Mouse (Mus musculus) heart, adult 2 months (tissue): ENCODE data around the gene Catsperz. TPM values are rescaled to one million over a fixed set of nuclear protein-coding genes. Genes with fewer than 3 reads are reported as not detected.
"Not testable (repeated sequence)": the region's sequence is repeated elsewhere in the genome, so short reads cannot be mapped to it uniquely, and the experiment has no call there.

Source experiments
- DNase-seq, 2 experiments: peaks; one replicate each; pipeline ENCODE4 v3.0.0; 2021
- H3K27ac ChIP-seq: fragments of 200-600 bp; 2 replicates; pipeline ENCODE4 v1.8.1; 2022
- H3K27me3 ChIP-seq: fragments of 200-500 bp; 2 replicates; pipeline ENCODE4 v1.6.1; 2012; ENCODE audit warnings: mild to moderate bottlenecking, low read length, inconsistent platforms, mixed read lengths; ENCODE audit not compliant: control insufficient read depth, insufficient read depth
- H3K36me3 ChIP-seq: fragments of 200-500 bp; 2 replicates; pipeline ENCODE4 v1.6.1; 2012; ENCODE audit warnings: low read length, inconsistent platforms; ENCODE audit not compliant: control insufficient read depth, insufficient read depth
- H3K4me1 ChIP-seq: fragments of 200-500 bp; 2 replicates; pipeline ENCODE4 v1.6.1; 2011; ENCODE audit warnings: low read length; ENCODE audit not compliant: control insufficient read depth, insufficient read depth
- H3K4me3 ChIP-seq: fragments of 200-600 bp; 2 replicates; pipeline ENCODE4 v1.8.1; 2022
- H3K79me2 ChIP-seq: fragments of 200-500 bp; replicated peaks from 2 replicates; pipeline ENCODE4 v1.6.1; 2012; ENCODE audit warnings: mild to moderate bottlenecking, inconsistent platforms, low read length, moderate library complexity, mixed read lengths; ENCODE audit not compliant: control insufficient read depth, insufficient read depth
- H3K9ac ChIP-seq: fragments of 200-500 bp; 2 replicates; pipeline ENCODE4 v1.6.1; 2012; ENCODE audit warnings: low read depth, mild to moderate bottlenecking, control low read depth, inconsistent platforms, low read length, mixed read lengths
- CTCF ChIP-seq: fragments of 200-600 bp; IDR thresholded peaks from 2 replicates; pipeline ENCODE4 v1.8.1; 2022; ENCODE audit warnings: antibody characterized with exemption, mild to moderate bottlenecking, moderate library complexity
- EP300 ChIP-seq: fragments of 200-500 bp; IDR thresholded peaks from 2 replicates; pipeline ENCODE4 v1.6.1; 2011; ENCODE audit warnings: low read depth, low read length, control low read depth; ENCODE audit not compliant: insufficient read depth
- POLR2A ChIP-seq: fragments of 200-500 bp; IDR thresholded peaks from 2 replicates; pipeline ENCODE4 v1.6.1; 2011; ENCODE audit warnings: mild to moderate bottlenecking, low read depth, low read length, control low read depth; ENCODE audit not compliant: insufficient read depth
- WGBS: fragments of 180-500 bp; shearing (Covaris S2); methylation state at CpG from one replicate; pipeline ENCODE4 v1.1.7; 2018; 5-methylcytosine and 5-hydroxymethylcytosine counted together
- intact Hi-C: fragments of 180-260 bp; cut with DNase I; formaldehyde crosslinking; loops from one replicate; pipeline ENCODE4 v1.15.1; 2025
- polyA plus RNA-seq: library from polyadenylated mRNA; depleted of rRNA; stranded (reverse); fragments of >200 nt; gene quantifications from 2 replicates; pipeline ENCODE4 v1.2.3, GENCODE M21; 2012
- total RNA-seq, 2 experiments: library from RNA; stranded (reverse); gene quantifications; 2 replicates each; pipeline ENCODE4 v1.2.3; 2021

Catsperz gene
- total and polyA plus RNA-seq, 3 experiments, result 0.23 TPM; not detected in 2

GRCm38 (mm10) chr19:6905498-6906159 lies 19.6 kb downstream of the Catsperz start:
- Histone ChIP-seq H3K4me3 (no peak overlapping the region), H3K36me3 (no peaks in the 10 kb centered on the region), H3K9ac (no peak overlapping the region), H3K27me3 (no peaks in the 10 kb centered on the region), H3K4me1 (peaks cover 7% of the 10 kb centered on the region), H3K79me2 (no peaks in the 10 kb centered on the region; the same call in 1 of the 2 replicates), H3K27ac (no peak overlapping the region)
- TF ChIP-seq POLR2A (no peak), EP300 (no peak), CTCF (no peak)
- peak in 1 of 2 experiments; percentile 2 for DNase-seq
- WGBS, result 92% methylated on average over 11 of the region's 11 CpGs
- intact Hi-C loops, result no loop called here

GRCm38 (mm10) chr19:6904846-6905245 lies 20.3 kb downstream of the Catsperz start:
- no peak for TF ChIP-seq EP300

GRCm38 (mm10) chr19:6903031-6903430 lies 22.1 kb downstream of the Catsperz start:
- Histone ChIP-seq H3K79me2 (no peaks in the 10 kb centered on the region; the same call in 1 of the 2 replicates), H3K4me3 (no peak overlapping the region), H3K9ac (no peak overlapping the region), H3K4me1 (peaks cover 3% of the 10 kb centered on the region; the same call in 1 of the 2 replicates), H3K27me3 (no peaks in the 10 kb centered on the region), H3K36me3 (no peaks in the 10 kb centered on the region), H3K27ac (no peak overlapping the region)
- 97% methylated on average over 1 of the region's 1 CpGs for WGBS
- TF ChIP-seq POLR2A, result no peak
- DNase-seq, result no peak
- intact Hi-C loops, result no loop called here

More at GRCm38 (mm10) chr19:6904846-6905245, 20.3 kb downstream of the Catsperz start:
- Histone ChIP-seq H3K36me3 (no peaks in the 10 kb centered on the region), H3K9ac (no peak overlapping the region), H3K4me3 (no peak overlapping the region), H3K4me1 (peaks cover 6% of the 10 kb centered on the region), H3K27ac (no peak overlapping the region), H3K27me3 (no peaks in the 10 kb centered on the region), H3K79me2 (no peaks in the 10 kb centered on the region; the same call in 1 of the 2 replicates)
- 76% methylated on average over 2 of the region's 2 CpGs for WGBS
- DNase-seq, result peak in 1 of 2 experiments; percentile 2
- intact Hi-C loops, result no loop called here

GRCm38 (mm10) chr19:6899641-6900040 lies 25.5 kb downstream of the Catsperz start:
- no peaks in the 10 kb centered on the region for H3K36me3 ChIP-seq
- H3K9ac ChIP-seq, result no peak overlapping the region
- no peak for DNase-seq
- H3K79me2 ChIP-seq, result no peaks in the 10 kb centered on the region
- no peak overlapping the region for H3K4me3 ChIP-seq
- WGBS, result 80% methylated on average over 4 of the region's 4 CpGs
- no peaks in the 10 kb centered on the region for H3K27me3 ChIP-seq
- intact Hi-C loops, result no loop called here
- TF ChIP-seq POLR2A (no peak), CTCF (no peak), EP300 (no peak)
- no peak overlapping the region for H3K27ac ChIP-seq
- H3K4me1 ChIP-seq, result peaks cover 1% of the 10 kb centered on the region; the same call in 1 of the 2 replicates

- H3K4me3 ChIP-seq, intact Hi-C loops: not testable (repeated sequence)
- 58% methylated on average over 18 of the region's 18 CpGs for WGBS
Observed at GRCm38 (mm10) chr19:6895608-6896305, 29.4 kb downstream of the Catsperz start.

GRCm38 (mm10) chr19:6893731-6894451 lies 31.3 kb downstream of the Catsperz start:
- Histone ChIP-seq H3K27ac (no peak overlapping the region), H3K27me3 (no peaks in the 10 kb centered on the region), H3K9ac (no peak overlapping the region), H3K79me2 (no peaks in the 10 kb centered on the region), H3K4me1 (peaks cover 1% of the 10 kb centered on the region; the same call in 1 of the 2 replicates), H3K36me3 (no peaks in the 10 kb centered on the region), H3K4me3 (no peak overlapping the region)
- 93% methylated on average over 14 of the region's 14 CpGs for WGBS
- TF ChIP-seq EP300 (no peak), CTCF (no peak), POLR2A (no peak)
- intact Hi-C loops, result no loop called here
- no peak for DNase-seq

More at GRCm38 (mm10) chr19:6895608-6896305, 29.4 kb downstream of the Catsperz start:
- not testable (repeated sequence) for H3K4me1 ChIP-seq, H3K9ac ChIP-seq, DNase-seq, H3K36me3 ChIP-seq, H3K27ac ChIP-seq, H3K79me2 ChIP-seq, H3K27me3 ChIP-seq
